Mouse (Mus musculus): ENCODE data around the gene Trim12c. TPM values are rescaled to one million over a fixed set of nuclear protein-coding genes. Genes with fewer than 3 reads are reported as not detected.

Gene Trim12c
- total RNA-seq, 4 experiments from 2014 or later: 2.3 to 3.1 (median 2.6) TPM

Other genes with a start within 250 kb of the Trim12c start
- gene Olfr646, start 248.5 kb downstream of the Trim12c start, total RNA-seq (2022): not detected
- not detected for gene Ubqln5, start 223.5 kb downstream of the Trim12c start, total RNA-seq (2022)
- gene Olfr643, start 216.0 kb downstream of the Trim12c start, total RNA-seq (2022): not detected
- gene Ubqln3, start 210.1 kb downstream of the Trim12c start, total RNA-seq (2022): not detected
- gene Ubqlnl, start 202.8 kb downstream of the Trim12c start, total RNA-seq (2022): not detected
- not detected for gene Olfm5, start 188.5 kb downstream of the Trim12c start, total RNA-seq (2022)
- gene Olfr648, start 170.0 kb downstream of the Trim12c start, total RNA-seq (2022): not detected
- gene Olfr649, start 157.4 kb downstream of the Trim12c start, total RNA-seq (2022): not detected
- gene Trim6, start 134.6 kb downstream of the Trim12c start, total RNA-seq (2022): under 1 TPM; 0.19 to 0.99 (median 0.20) TPM
- gene Trim34a, start 108.9 kb downstream of the Trim12c start, total RNA-seq (2022): 1 to 10 TPM in 1 of 4 experiments, under 1 TPM in 3; 0.87 to 1.6 (median 0.95) TPM
- under 1 TPM; 0.56 to 0.70 (median 0.66) TPM for gene Trim5, start 65.3 kb downstream of the Trim12c start, total RNA-seq (2022)
- 1 to 10 TPM; 2.1 to 2.6 (median 2.3) TPM for gene Trim12a, start 37.9 kb downstream of the Trim12c start, total RNA-seq (2022)
- gene Trim34b, start 23.9 kb downstream of the Trim12c start, total RNA-seq (2022): not detected
- gene Trim30b, start 16.5 kb upstream of the Trim12c start, total RNA-seq (2022): not detected
- not detected for gene Trim30c, start 47.5 kb upstream of the Trim12c start, total RNA-seq (2022)
- under 1 TPM; 0.53 to 0.96 (median 0.82) TPM for gene Trim30a, start 111.8 kb upstream of the Trim12c start, total RNA-seq (2022)
- under 1 TPM; 0.24 to 0.43 (median 0.39) TPM for gene Trim30d, start 154.5 kb upstream of the Trim12c start, total RNA-seq (2022)
- gene Olfr651, start 196.8 kb upstream of the Trim12c start, total RNA-seq (2022): not detected
- gene Olfr652, start 207.5 kb upstream of the Trim12c start, total RNA-seq (2022): not detected
- not detected for gene Olfr653, start 224.0 kb upstream of the Trim12c start, total RNA-seq (2022)
- gene Olfr654, start 233.7 kb upstream of the Trim12c start, total RNA-seq (2022): not detected
- gene Olfr655, start 248.4 kb upstream of the Trim12c start, total RNA-seq (2022): not detected